Mouse (Mus musculus) splenic B cell, adult 2 months (primary cell): ENCODE measurements around the gene Ctcf.

Experiments
- DNase-seq: peaks from one replicate; pipeline ENCODE4 v3.0.0-alpha.2; 2011; ENCODE audit warnings: low read depth, low spot score
- H3K27me3 ChIP-seq: 2 replicates; pipeline ENCODE4 v1.6.1; 2012; ENCODE audit warnings: mild to moderate bottlenecking, low read length, moderate library complexity, mixed read lengths; ENCODE audit not compliant: control insufficient read depth, poor library complexity, insufficient read depth, severe bottlenecking
- H3K36me3 ChIP-seq: 2 replicates; pipeline ENCODE4 v1.6.1; 2012; ENCODE audit warnings: mild to moderate bottlenecking, low read length, moderate library complexity, mixed read lengths; ENCODE audit not compliant: control insufficient read depth, poor library complexity, insufficient read depth, severe bottlenecking

Ctcf gene

GRCm38 (mm10) chr8:105712286-105712685 is 75.9 kb downstream of the Ctcf start:
- no peak for DNase-seq
- H3K27me3 ChIP-seq: no peaks in the 10 kb centered on the region
- H3K36me3 ChIP-seq: no peaks in the 10 kb centered on the region

- no peaks in the 10 kb centered on the region for H3K36me3 ChIP-seq
Measured at GRCm38 (mm10) chr8:105714139-105714538, 77.8 kb downstream of the Ctcf start.

GRCm38 (mm10) chr8:105715042-105715441 is 78.7 kb downstream of the Ctcf start:
- Histone ChIP-seq H3K27me3 (no peaks in the 10 kb centered on the region), H3K36me3 (no peaks in the 10 kb centered on the region)
- no peak for DNase-seq

More at GRCm38 (mm10) chr8:105714139-105714538, 77.8 kb downstream of the Ctcf start:
- peak; percentile 93 for DNase-seq
- H3K27me3 ChIP-seq: no peaks in the 10 kb centered on the region

DNA sequence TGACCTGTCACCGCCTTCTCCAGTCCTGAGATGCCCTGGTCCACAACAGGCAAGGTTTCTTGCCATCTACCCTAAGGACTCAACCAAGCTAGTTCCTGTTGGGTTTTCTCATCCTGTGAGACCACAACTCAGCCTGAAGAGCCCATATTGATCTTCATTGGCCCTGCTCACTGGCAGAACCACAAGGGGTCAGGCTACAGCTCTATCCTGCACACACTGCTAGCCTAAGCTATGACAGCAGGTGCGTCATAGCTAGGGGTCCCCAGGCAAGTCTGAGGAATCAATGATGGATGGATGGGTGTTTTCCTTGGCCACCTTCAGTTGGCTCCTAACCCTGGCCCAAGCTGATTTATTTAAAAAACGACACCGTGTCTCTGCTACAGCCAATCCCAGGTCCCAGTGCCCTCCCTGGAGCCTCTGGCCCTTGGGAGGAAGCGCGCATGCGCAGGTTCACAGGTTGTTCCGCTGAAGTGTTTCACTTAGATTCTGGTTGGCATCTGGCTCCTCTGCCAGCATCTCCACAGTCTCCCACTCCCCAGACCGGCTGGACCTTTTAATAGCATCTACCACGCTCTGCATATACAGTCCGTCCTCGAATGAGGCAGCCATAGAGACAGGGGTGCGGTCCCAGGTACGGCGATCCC is 80.1 kb downstream of the Ctcf start:
- no peaks in the 10 kb centered on the region for H3K27me3 ChIP-seq
- no peaks in the 10 kb centered on the region for H3K36me3 ChIP-seq
- no peak for DNase-seq

GRCm38 (mm10) chr8:105719637-105720036 is 83.3 kb downstream of the Ctcf start:
- Histone ChIP-seq H3K36me3 (no peaks in the 10 kb centered on the region), H3K27me3 (no peaks in the 10 kb centered on the region)
- no peak for DNase-seq

GRCm38 (mm10) chr8:105722861-105723260 is 86.5 kb downstream of the Ctcf start:
- no peaks in the 10 kb centered on the region for H3K36me3 ChIP-seq
- DNase-seq: no peak
- no peaks in the 10 kb centered on the region for H3K27me3 ChIP-seq

DNA sequence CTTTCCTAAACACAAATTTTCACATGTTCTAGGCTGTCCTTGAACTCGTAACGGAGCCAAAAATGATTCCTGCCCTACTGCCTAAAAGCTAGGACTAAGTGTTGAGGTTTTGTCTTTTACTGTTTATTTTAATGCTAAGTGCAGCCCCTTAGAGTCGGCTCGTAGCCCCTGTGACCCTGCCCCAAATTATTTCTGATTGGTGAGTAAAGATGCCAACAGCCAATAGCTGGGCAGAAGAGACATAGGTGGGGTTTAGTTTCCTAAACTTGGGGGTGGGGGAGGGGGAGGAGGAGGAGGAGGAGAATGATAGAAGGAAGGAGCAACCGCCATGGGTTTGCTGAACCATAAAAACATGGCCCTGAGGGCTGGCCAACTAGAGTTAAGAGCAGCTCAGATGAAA is 89.4 kb downstream of the Ctcf start:
- Histone ChIP-seq H3K36me3 (no peaks in the 10 kb centered on the region), H3K27me3 (no peaks in the 10 kb centered on the region)
- no peak for DNase-seq

- Histone ChIP-seq H3K36me3 (no peaks in the 10 kb centered on the region), H3K27me3 (no peaks in the 10 kb centered on the region)
- no peak for DNase-seq
Measured at GRCm38 (mm10) chr8:105727397-105728124, 91.2 kb downstream of the Ctcf start.

- H3K36me3 ChIP-seq: no peaks in the 10 kb centered on the region
- DNase-seq: no peak
- H3K27me3 ChIP-seq: no peaks in the 10 kb centered on the region
Measured at GRCm38 (mm10) chr8:105732186-105732585, 95.8 kb downstream of the Ctcf start.
